Mouse (Mus musculus) B cell, adult 67 days (primary cell): ENCODE data around the gene Alpl. TPM values are rescaled to one million over a fixed set of nuclear protein-coding genes. Genes with fewer than 3 reads are reported as not detected.

Experiments
- total RNA-seq, 2 experiments: library from RNA; stranded (reverse); gene quantifications; 4 replicates each; pipeline ENCODE4 v1.2.4; 2023

Gene Alpl
- 10 to 100 TPM; 41.5 to 41.8 TPM for total RNA-seq

GRCm38 (mm10) chr4:137795611-137796557, at the start of gene Alpl:
Alpl (minus strand) TSS chr4:137796384.

Other genes with a start within 250 kb of the Alpl start
- gene Ldlrad2, start 221.8 kb downstream of the Alpl start, total RNA-seq, result not detected
- 100 to 1,000 TPM; 231 to 246 TPM for gene Usp48, start 202.6 kb downstream of the Alpl start, total RNA-seq
- gene Rap1gap, start 131.7 kb downstream of the Alpl start, total RNA-seq, result 10 to 100 TPM; 10.9 to 12.2 TPM
- 10 to 100 TPM; 16.5 to 38.3 TPM for gene Ece1, start 65.9 kb upstream of the Alpl start, total RNA-seq
- 100 to 1,000 TPM; 166 to 171 TPM for gene Eif4g3, start 196.6 kb upstream of the Alpl start, total RNA-seq